Mouse (Mus musculus): Measurements from ENCODE around the gene March9.

Gene March9

DNA sequence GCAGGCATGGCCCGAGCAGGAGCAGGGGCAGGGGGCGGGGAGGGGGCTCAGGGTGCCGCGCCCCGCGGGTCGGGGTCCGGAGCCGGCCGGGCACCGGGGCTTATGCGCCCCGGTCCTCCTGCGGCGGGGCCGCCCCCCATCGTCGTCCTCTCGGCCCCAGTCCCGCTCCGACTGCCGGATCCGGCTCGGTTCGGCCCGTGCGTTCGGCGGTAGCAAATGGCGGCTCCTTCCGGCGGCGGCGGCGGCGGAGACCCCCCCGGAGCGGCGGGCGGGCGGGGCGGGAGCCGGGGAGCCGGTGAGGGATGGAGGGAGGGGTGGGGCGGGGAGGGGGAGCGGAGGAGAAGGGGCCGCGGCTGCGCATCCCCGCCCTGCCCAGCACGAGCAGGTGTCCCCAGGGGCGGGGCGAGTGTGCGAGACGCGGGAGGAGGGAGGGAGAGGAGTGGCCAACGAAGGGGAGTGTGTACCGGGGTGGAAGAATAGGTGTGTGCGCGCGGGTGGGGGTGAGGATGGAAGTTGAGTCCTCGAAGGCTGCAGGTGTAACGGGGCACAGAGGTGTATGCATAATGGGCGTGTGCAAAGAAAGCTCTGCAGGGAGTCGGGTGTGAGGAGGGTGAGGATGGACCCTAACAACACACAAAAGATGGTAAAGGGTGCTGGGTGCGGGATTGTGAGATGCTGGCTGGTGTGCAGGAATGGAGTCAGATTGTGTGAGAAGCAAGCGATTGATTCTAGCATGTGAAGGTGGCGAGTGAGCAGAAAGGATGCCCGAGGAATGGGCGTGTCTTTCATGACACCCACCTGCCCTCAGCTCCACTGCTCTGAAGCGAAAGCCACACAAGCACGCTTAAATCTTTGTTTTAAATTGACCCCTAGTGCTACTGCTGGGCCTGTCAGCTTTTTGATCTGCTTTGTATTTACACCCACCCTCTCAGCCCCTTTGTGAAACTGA is at the start of gene March9:
March9 (minus strand) TSS at position 217 of the 949 bp plus-strand sequence.
- DNase-seq (ENCODE audit: low spot score in 2 of 2) = no peak

DNA sequence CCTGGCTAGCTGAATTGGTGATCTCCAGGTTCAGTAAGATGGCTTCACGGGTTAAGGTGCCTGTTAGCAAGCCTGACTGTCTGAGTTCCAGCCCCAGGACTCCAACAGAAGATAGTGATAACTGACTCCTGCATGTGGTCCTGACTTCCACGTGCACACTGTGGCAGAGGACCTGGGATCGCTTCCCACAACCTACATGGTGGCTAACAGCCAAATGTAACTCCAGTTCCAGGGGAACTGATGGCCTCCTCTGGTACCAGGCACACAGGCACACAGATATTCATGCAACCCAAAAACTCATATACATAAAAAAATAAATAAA is 48.2 kb upstream of the March9 start:
- DNase-seq (ENCODE audit: low spot score in 2 of 2) = no peak

DNA sequence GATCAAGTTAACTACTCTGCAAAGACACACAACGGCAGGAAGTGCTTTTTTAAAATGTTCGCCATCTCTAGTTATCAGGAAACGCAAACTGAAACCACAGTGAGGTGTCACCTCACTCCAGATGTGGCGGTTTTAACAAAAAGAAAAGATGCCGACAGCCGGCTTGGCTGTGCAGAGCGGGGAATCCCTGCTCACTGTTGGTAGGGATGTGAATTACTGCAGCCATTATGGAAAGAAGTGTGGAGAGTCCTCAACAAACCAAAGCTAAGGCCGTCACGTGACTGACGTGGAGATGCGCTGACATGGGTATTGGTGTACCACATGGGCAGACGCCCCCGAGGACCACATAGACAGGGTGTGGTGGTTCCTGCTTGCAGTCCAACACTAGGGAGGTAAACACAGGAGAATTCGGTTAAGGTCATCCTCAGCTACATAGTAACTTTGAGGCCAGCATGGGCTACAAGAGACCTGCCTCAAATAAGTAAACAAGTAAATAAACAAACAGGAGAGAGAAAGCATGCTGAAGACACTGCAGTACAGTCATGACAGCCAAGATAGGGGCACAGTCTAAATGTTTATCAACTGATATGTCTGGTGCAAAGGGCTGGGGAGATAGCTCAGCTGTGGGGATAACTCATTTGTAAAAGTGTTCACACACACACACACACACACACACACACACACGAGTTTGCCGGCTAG is 47.7 kb upstream of the March9 start:
- no peak for DNase-seq (ENCODE audit: low spot score in 2 of 2)

DNA sequence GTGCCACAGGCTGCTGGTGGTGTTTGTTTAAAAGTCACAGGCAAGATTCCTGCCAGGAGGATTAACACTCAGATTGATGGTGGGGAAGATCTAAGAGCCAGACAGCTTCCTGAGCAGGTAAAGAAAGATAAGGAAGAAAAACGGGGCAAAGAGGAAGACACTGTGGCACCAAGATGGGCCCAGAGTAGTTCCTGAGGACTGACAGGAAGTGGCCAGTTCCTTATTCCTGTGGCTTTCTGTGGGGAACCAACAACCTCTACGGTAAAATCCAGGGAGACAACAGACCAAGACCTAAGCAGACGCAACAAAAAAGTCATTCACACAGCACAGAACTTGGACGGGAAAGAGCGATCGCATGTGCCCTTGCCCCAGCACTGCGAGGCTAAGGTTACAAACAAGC is 43.6 kb upstream of the March9 start:
- no peak for DNase-seq (ENCODE audit: low spot score in 2 of 2)

DNA sequence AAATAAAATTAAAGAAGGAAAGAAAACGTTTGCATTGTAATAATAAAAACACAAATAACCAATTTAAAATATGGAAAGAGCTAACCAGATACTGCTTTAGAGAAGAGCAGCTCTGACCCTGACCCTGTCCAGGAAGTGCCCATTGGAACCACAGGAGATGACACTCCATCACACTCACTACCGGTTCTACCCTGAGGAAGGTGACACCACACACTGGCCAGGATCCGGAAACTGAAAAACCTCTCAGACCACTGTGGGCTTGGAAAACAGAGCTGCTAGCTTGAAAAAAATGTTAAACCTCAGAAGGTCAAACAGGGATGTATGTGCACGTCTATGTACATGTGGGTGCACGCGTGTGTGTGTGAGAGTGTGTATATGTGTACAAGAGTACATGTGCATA is 41.2 kb upstream of the March9 start:
- DNase-seq (ENCODE audit: low spot score in 2 of 2) = no peak

DNA sequence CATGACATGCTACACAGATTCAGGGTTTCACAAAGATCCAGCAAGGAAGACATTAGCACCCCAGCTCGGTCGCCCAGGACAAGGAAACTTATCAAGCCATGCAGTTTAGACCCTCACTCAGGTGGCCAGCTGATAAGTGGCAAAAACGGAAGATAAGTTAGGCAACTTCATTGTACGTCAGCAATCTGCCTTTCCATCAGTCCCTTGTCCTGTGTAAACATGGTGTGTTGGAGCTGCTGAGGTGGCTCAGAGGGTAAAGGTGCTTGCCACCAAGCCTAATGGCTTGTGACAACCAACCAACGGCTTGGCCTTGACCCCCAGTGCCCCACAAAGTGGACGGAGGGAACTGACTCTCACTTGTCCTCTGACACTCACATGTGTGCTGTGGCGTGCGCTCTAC is 40.4 kb upstream of the March9 start:
- no peak for DNase-seq (ENCODE audit: low spot score in 2 of 2)

DNA sequence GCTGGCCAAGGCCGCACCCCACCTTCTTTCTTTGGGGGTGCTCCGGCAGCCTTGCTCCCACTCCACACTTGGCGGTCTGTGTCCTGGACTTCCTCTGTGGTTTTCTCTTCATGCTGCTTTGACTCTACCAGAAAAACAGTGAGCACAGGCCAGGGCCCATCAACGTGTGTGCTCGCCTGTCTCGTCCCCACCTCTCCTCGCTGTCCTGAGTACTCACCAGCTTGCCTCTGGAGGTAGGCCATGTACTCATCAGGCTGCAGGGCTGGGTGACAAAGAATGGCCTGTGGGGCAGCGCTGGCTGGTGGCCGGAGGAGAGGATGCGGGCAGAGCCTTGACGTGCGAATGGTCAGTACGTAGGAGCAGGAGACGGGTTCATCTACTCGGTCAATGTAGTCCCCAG is 39.9 kb upstream of the March9 start:
- no peak for DNase-seq (ENCODE audit: low spot score in 2 of 2)

DNA sequence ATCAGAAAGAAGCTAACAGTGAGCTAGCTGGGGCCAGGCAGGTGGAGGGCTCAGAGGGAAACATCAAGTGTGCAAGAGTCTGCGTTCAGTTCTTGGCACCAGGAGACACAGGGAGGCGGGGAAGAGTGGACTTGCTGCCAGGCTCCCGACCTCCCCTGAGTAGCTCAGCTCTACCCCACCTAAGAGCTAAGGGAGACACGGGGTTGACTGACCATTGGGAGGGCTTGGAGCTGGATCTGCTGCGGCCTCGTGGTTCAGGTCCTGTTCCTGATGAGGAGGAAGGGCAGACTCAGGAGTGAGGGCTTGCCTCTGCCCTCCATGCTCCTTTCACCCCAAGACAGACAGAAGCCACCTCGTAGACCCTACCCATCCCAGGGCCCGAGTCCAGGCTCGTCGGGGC is 39.2 kb upstream of the March9 start:
- no peak for DNase-seq (ENCODE audit: low spot score in 2 of 2)

DNA sequence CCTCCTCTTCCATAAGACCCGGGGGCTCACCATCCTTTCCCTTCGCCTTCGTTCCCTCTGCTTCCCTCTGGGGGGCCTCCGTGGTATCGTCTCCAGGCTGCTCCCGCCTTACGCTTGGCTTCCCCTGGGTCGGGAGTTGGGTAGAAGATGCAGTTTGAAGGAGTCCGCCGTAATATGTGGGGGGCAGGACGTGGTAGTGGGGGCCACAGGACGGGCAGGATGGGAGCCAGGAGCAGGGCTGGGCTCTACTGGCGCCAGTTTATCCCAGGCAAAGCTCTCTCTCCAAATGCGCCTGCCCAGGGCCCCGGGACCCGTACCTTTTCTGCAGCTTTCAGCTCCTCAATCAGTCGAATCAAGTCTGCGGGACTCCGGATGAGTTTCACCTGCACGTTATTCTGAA is 38.5 kb upstream of the March9 start:
- DNase-seq (ENCODE audit: low spot score in 2 of 2) = no peak

DNA sequence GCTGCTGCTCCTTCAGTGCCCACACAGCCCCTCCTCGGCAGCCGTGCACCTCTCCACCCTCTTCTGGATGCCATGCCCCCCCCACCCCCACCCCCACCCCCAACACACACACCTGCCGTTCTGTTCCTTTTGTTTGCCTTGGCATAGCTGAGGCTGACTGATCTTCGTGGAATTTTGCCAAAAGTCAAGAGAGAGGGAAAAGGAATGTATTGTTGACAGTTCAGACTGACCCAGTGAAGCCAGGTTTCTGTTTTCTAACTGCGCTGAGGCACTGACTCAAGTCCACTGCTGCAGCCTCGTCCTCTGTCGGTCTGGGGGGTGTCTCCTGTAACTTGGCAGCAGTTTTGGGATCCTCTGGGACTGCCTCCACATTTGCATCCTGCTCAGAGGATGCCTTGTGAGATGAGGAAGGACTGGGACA is 34.4 kb upstream of the March9 start:
- no peak for DNase-seq (ENCODE audit: low spot score in 2 of 2)

DNA sequence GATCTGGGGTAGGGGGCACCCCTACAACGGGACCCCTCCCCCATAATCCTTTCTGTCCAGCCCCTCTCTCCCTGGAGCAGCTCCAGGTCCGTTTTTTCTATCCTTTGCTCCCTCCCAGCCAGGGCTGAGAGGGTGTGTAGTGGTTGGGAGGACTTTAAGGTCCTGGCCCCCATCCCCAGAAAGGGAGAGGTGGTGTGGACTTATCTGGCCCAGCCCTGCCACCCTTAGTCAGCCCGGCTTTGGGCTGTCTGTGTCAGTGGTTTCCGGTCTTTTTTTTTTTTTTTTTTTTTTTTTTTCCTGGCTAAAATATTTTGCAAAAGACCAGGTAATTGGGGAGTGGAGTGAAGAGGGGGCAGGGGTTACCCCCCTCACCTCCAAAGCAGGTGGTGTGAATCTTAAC is 32.8 kb upstream of the March9 start:
- no peak for DNase-seq (ENCODE audit: low spot score in 2 of 2)

DNA sequence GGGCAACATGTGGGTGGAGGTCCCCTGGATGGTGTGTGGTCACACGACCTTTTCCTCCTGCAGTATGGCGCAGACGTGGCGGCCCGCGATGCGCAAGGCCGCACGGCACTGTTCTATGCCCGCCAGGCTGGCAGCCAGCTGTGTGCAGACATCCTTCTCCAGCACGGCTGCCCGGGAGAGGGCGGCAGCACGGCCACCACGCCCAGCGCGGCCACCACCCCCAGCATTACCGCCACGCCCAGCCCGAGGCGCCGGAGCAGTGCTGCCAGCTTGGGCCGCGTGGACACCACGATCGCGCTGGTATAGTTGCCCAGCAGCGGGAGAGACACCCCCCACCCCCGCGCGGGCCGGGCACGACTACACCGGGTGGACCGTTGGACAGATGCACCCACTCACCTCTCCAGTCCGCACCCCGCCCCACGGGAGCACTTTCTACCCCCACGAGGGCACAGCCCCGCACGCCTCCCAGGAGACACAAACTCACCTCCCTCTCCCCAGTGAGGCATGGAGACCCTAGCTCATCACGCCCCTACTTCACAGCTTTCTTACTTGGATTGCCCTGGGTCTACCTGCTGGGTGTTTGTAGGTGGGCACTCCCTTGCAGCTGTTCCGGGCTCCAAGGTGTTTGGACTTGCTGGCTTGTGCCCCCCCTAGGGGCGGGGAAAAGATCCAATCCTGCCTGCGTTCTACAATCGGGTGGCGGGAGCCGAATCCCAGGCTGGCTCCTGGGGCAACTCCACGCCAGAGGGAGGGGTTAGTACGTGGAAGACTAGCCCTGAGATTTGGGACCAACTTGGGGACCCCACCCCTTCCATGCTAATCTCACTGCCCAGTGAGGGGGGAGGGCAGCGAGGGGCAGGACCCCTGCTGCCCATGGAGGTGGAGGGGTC is 31.8 kb upstream of the March9 start:
- no peak for DNase-seq (ENCODE audit: low spot score in 2 of 2)

DNA sequence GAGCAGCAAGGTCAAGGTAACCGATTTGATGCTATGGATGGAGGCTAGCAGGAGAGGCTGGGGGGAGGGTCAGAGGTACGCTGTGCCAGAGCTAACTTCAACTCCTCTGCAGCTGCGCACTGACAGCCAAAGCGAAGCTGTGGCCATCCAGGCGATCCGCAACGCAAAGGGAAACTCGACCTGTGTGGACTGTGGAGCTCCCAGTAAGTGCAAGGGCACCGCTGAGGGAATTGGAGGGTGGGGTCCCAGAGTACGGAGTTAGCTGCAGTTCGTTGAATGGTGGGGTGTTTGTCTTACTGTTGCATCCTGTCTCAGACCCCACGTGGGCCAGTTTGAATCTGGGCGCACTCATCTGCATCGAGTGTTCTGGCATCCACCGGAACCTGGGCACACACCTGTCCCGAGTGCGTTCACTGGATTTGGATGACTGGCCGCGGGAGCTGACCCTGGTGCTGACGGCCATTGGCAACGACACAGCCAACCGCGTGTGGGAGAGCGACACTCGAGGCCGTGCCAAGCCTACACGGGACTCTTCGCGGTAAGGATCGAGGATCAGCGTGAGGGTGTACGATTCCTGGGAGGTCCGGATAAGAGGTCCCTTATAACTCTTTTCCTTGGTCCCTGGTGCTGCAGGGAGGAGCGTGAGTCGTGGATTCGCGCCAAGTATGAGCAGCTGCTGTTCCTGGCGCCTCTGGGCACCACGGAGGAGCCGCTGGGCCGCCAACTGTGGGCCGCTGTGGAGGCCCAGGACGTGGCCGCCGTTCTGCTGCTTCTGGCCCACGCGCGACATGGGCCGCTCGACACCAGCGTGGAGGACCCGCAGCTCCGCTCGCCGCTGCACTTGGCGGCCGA is 30.8 kb upstream of the March9 start:
- no peak for DNase-seq (ENCODE audit: low spot score in 2 of 2)

DNA sequence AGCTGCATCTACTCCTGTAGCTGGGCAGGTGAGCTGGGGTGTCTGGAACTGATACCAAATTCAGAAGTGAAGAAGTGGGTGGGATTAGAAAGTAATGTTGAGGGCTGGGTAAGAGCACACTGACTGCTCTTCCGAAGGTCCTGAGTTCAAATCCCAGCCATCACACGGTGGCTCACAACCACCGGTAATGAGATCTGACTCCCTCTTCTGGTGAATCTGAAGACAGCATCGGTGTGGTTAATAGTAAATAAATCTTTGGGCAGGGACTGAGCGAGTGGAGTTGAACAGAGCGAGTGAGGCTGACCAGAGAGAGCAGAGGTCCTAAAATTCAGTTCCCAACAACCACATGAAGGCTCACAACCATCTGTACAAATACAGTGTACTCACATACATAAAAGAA is 25.6 kb upstream of the March9 start:
- no peak for DNase-seq (ENCODE audit: low spot score in 2 of 2)

DNA sequence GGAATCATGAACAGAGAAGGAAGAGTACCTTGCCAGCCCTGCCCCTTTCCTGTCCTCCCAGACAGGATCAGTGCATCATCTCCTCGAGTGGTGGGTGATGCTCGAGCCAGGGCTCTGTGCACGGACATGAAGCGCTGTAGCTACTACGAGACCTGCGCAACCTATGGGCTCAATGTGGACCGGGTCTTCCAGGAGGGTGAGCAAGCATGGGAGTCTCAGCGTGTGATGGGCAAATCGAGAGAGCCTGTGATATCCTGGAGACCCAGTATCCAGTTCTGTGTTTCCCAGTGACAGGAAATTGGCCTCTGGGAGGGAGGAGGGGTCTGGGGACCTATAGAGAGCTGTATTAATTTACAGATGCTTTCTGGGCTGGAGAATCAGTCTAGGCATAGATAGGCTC is 25.1 kb upstream of the March9 start:
- no peak for DNase-seq (ENCODE audit: low spot score in 2 of 2)

DNA sequence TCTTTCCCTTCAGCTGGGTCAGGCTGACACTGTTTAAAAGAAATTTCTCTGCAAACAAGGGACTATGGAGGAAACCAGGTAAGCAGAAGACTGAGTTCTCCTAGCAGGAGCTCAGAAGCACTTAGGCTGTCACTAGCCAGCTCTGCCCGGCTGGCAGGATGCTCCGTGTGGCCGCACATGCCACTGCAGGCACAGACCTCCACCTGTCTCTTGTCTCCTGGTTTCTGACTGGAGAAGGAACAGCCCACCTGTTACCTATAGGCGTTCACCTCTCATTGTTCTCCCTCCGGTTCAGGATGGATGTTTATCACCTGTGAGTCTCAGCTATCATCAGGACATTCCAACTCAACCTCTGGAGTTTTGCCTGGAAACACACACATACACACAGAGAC is 23.9 kb upstream of the March9 start:
- DNase-seq (ENCODE audit: low spot score in 2 of 2) = no peak

DNA sequence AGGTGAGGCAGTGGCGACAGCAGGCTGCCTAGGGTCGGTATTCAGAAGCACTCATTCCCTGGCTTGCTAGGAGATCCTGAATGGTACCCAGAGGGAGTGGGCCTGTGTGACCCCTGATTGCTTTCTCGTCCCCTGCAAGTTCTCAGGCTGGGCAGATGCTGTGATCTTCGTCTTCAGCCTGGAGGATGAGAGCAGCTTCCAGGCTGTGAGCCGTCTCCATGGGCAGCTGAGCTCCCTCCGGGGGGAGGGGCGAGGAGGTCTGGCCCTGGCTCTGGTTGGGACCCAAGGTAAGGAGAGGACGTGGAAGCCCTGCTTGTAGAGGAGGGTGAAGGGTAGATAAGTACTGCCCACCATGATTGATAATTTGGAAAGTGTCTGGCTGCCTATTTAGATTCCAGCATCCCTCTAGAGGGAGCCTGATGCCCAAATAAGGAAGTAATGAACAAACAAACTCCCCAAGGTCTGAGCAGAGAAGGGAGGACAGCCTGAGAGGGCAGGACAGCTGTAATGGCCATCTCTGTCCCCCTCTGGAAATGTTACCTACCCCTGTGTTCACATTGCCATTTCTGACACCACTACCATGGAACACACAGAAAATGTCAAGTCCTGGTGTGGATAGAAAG is 23.4 kb upstream of the March9 start:
- no peak for DNase-seq (ENCODE audit: low spot score in 2 of 2)

DNA sequence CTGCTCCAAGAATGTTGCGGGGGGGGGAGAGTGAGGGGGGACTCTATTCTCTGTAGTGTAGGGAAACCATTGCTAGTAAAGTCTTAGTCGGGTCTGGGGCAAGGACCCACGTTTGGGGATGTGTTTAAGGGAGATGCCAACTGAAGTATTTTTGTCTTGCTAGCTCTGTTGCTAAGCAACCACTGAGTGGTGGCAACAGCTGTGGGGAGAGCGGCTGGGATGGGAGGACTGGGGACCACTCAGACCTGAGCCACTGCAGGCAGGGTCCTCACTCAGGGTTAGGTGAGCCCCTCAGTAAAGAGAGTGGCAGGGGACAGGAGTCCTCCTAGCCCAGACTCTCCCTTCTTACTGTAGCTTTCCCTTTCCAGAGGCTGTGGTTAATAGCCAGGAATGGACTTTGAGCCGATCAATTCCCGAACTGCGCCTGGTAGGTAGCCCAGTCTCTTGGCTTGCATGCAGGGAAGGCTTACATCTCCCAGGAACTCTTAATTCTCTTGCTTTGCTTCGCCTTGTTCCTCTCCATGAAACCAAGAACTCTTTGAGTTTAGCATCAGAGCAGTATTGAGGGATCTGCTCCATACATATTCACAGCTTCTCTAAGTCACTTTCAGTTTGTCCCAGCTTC is 22.1 kb upstream of the March9 start:
- DNase-seq (ENCODE audit: low spot score in 2 of 2) = no peak

DNA sequence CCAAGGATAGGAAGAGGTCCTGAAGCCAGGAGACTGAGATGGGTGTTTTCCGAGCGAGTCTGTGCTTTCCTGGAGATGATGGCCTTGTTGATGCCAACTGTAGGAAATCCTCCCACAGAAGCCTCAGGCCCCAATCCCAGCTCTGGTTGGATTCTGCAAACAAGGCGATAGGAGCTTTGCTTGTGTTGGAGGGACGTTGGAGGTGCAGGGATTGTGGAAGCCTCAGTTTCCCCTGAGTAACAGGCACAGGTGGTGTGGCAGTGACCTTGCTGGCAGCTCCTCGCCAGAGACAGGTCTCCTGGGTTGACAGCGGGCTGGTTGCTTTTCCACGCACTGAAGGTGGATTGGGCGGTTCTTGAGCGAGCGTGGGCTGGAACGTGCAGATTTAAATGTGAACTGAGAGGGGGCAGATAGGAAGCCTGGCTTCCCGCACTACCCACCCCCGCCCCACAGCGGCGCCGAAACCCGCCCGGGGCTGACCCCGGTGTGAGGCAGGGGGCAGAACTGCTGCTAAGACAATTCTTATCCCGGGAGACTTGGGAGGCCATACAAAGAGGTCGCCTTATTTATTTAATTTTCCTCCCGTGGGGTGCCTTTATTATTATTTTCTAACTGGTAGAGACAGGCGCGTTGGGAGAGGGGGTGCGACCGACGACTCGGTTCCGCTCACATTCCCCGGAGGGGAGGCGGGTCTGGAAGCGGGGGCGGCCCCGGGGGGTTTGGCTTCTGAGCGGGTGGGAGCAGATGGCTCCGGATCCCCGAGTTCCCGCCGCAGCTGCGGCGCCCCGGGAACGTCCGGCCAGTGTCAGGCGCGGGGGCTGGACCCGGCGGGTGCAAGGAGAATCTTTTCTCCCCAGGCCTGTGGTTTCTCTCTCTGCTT is 21.2 kb upstream of the March9 start:
- DNase-seq (ENCODE audit: low spot score in 2 of 2) = peak; percentile 60 to 68

All from heart, adult 9 months (tissue).